Mouse (Mus musculus) midbrain, embryonic 16.5 days (tissue): Measurements from ENCODE around the gene Exph5. TPM values are rescaled to one million over a fixed set of nuclear protein-coding genes. Genes with fewer than 3 reads are reported as not detected.

Source experiments
- ATAC-seq: fragments of 200-750 bp; cut with Nextera tagmentation; 2 replicates; pipeline ENCODE4 v1.8.0; 2017; ENCODE audit warnings: moderate TSS enrichment
- H3K27ac ChIP-seq: fragments of 300-500 bp; sonication (generic); 2 replicates; pipeline ENCODE4 v1.5.1; 2014; ENCODE audit warnings: mild to moderate bottlenecking, low read length, mixed read lengths
- H3K27me3 ChIP-seq: fragments of 300-500 bp; sonication (generic); 2 replicates; pipeline ENCODE4 v1.6.1; 2014; ENCODE audit warnings: low read depth, low read length, mixed read lengths; ENCODE audit not compliant: control insufficient read depth, insufficient read depth
- H3K36me3 ChIP-seq: fragments of 300-500 bp; sonication (generic); 2 replicates; pipeline ENCODE4 v1.6.1; 2014; ENCODE audit warnings: mild to moderate bottlenecking, low read length, moderate library complexity, mixed read lengths; ENCODE audit not compliant: control insufficient read depth, insufficient read depth
- H3K4me1 ChIP-seq: fragments of 300-500 bp; sonication (generic); 2 replicates; pipeline ENCODE4 v1.6.1; 2014; ENCODE audit warnings: mild to moderate bottlenecking, low read length, mixed read lengths; ENCODE audit not compliant: control insufficient read depth, insufficient read depth
- H3K4me2 ChIP-seq: fragments of 300-500 bp; sonication (generic); 2 replicates; pipeline ENCODE4 v1.6.1; 2014; ENCODE audit warnings: mild to moderate bottlenecking, low read length, mixed read lengths
- H3K4me3 ChIP-seq: fragments of 300-500 bp; sonication (generic); 2 replicates; pipeline ENCODE4 v1.5.1; 2014; ENCODE audit warnings: low read depth, mild to moderate bottlenecking, low read length, moderate library complexity, mixed read lengths
- H3K9ac ChIP-seq: fragments of 300-500 bp; sonication (generic); 2 replicates; pipeline ENCODE4 v1.6.1; 2014; ENCODE audit warnings: low read depth, low read length, mixed read lengths
- H3K9me3 ChIP-seq: fragments of 300-500 bp; sonication (generic); replicated peaks from 2 replicates; pipeline ENCODE4 v1.6.1; 2014; ENCODE audit warnings: mild to moderate bottlenecking, low read length, mixed read lengths; ENCODE audit not compliant: control insufficient read depth, poor library complexity, severe bottlenecking
- WGBS: fragments of 180-500 bp; shearing (Covaris S2); extraction: QIAGEN DNeasy Blood & Tissue Kit; methylation state at CpG from one replicate; pipeline ENCODE4 v1.1.7; 2014; 5-methylcytosine and 5-hydroxymethylcytosine counted together
- polyA plus RNA-seq: library from polyadenylated mRNA; unstranded; fragments of >200 nt; fragmentation: Nextera tagmentation; extraction: Ambion mirVana; gene quantifications from 2 replicates; pipeline ENCODE4 v1.2.1, GENCODE M21; 2015

Exph5 gene
- polyA plus RNA-seq, 1 experiment from 2014 or later: 0.39 TPM

GRCm38 (mm10) chr9:53344646-53345432, 43.4 kb downstream of the Exph5 start:
- 85% methylated on average over 9 of the region's 9 CpGs for WGBS
- Histone ChIP-seq H3K27me3 (no peaks in the 10 kb centered on the region), H3K27ac (no peak overlapping the region), H3K36me3 (no peaks in the 10 kb centered on the region), H3K9me3 (no peaks in the 10 kb centered on the region), H3K4me2 (no peak overlapping the region), H3K9ac (no peak overlapping the region), H3K4me3 (no peak overlapping the region), H3K4me1 (no peaks in the 10 kb centered on the region)
- no peak for ATAC-seq

GRCm38 (mm10) chr9:53345728-53346127, 44.3 kb downstream of the Exph5 start:
- Histone ChIP-seq H3K9me3 (peaks cover 3% of the 10 kb centered on the region; the same call in 1 of the 2 replicates), H3K4me2 (no peak overlapping the region), H3K4me1 (no peaks in the 10 kb centered on the region), H3K4me3 (no peak overlapping the region), H3K27ac (no peak overlapping the region), H3K27me3 (no peaks in the 10 kb centered on the region), H3K36me3 (no peaks in the 10 kb centered on the region), H3K9ac (no peak overlapping the region)
- 62% methylated on average over 3 of the region's 3 CpGs for WGBS
- ATAC-seq: no peak

GRCm38 (mm10) chr9:53346402-53346801, 44.9 kb downstream of the Exph5 start:
- 75% methylated on average over 6 of the region's 6 CpGs for WGBS
- Histone ChIP-seq H3K9me3 (peaks cover 5% of the 10 kb centered on the region), H3K4me1 (no peaks in the 10 kb centered on the region), H3K4me3 (no peak overlapping the region), H3K9ac (no peak overlapping the region), H3K27me3 (no peaks in the 10 kb centered on the region), H3K27ac (no peak overlapping the region), H3K4me2 (no peak overlapping the region), H3K36me3 (no peaks in the 10 kb centered on the region)
- ATAC-seq: no peak

- H3K9me3 ChIP-seq: peaks cover 5% of the 10 kb centered on the region
- no peak overlapping the region for H3K4me3 ChIP-seq
- no peaks in the 10 kb centered on the region for H3K4me1 ChIP-seq
- H3K27ac ChIP-seq: no peak overlapping the region
- 85% methylated on average over 1 of the region's 1 CpGs for WGBS
- H3K36me3 ChIP-seq: no peaks in the 10 kb centered on the region
- H3K9ac ChIP-seq: no peak overlapping the region
- ATAC-seq: no peak
- no peaks in the 10 kb centered on the region for H3K27me3 ChIP-seq
- H3K4me2 ChIP-seq: no peak overlapping the region
Observed at GRCm38 (mm10) chr9:53349211-53349610, 47.7 kb downstream of the Exph5 start.

GRCm38 (mm10) chr9:53350331-53350730, 48.9 kb downstream of the Exph5 start:
- Histone ChIP-seq H3K4me2 (no peak overlapping the region), H3K27me3 (no peaks in the 10 kb centered on the region), H3K4me1 (no peaks in the 10 kb centered on the region), H3K4me3 (no peak overlapping the region), H3K36me3 (no peaks in the 10 kb centered on the region), H3K27ac (no peak overlapping the region), H3K9ac (no peak overlapping the region), H3K9me3 (peaks cover 5% of the 10 kb centered on the region)
- WGBS: 90% methylated on average over 2 of the region's 2 CpGs
- no peak for ATAC-seq

GRCm38 (mm10) chr9:53351899-53352298, 50.4 kb downstream of the Exph5 start:
- no peak overlapping the region for H3K4me3 ChIP-seq
- ATAC-seq: no peak
- no peaks in the 10 kb centered on the region for H3K36me3 ChIP-seq
- H3K27me3 ChIP-seq: no peaks in the 10 kb centered on the region
- peaks cover 5% of the 10 kb centered on the region for H3K9me3 ChIP-seq
- H3K27ac ChIP-seq: no peak overlapping the region
- no peak overlapping the region for H3K4me2 ChIP-seq
- WGBS: 92% methylated on average over 6 of the region's 6 CpGs
- no peaks in the 10 kb centered on the region for H3K4me1 ChIP-seq
- no peak overlapping the region for H3K9ac ChIP-seq

GRCm38 (mm10) chr9:53353161-53353560, 51.7 kb downstream of the Exph5 start:
- Histone ChIP-seq H3K36me3 (no peaks in the 10 kb centered on the region), H3K4me1 (no peaks in the 10 kb centered on the region), H3K9me3 (peaks cover 5% of the 10 kb centered on the region), H3K27me3 (no peaks in the 10 kb centered on the region), H3K4me2 (no peak overlapping the region), H3K27ac (no peak overlapping the region), H3K9ac (no peak overlapping the region), H3K4me3 (no peak overlapping the region)
- ATAC-seq: no peak
- 89% methylated on average over 5 of the region's 5 CpGs for WGBS

GRCm38 (mm10) chr9:53356219-53357155, 55.0 kb downstream of the Exph5 start:
- WGBS: 77% methylated on average over 14 of the region's 14 CpGs
- Histone ChIP-seq H3K27ac (no peak overlapping the region), H3K4me1 (no peaks in the 10 kb centered on the region), H3K36me3 (no peaks in the 10 kb centered on the region), H3K4me2 (no peak overlapping the region), H3K27me3 (no peaks in the 10 kb centered on the region), H3K9ac (no peak overlapping the region), H3K9me3 (no peaks in the 10 kb centered on the region), H3K4me3 (no peak overlapping the region)
- no peak for ATAC-seq

- Histone ChIP-seq H3K4me2 (no peak overlapping the region), H3K4me3 (no peak overlapping the region), H3K27me3 (no peaks in the 10 kb centered on the region), H3K4me1 (no peaks in the 10 kb centered on the region), H3K9me3 (no peaks in the 10 kb centered on the region), H3K36me3 (no peaks in the 10 kb centered on the region), H3K9ac (no peak overlapping the region), H3K27ac (no peak overlapping the region)
- no peak for ATAC-seq
- WGBS: 69% methylated on average over 3 of the region's 3 CpGs
Observed at GRCm38 (mm10) chr9:53371339-53371738, 69.9 kb downstream of the Exph5 start.
